Mouse (Mus musculus): Measurements from ENCODE around the gene Smcr8. TPM values are rescaled to one million over a fixed set of nuclear protein-coding genes. Genes with fewer than 3 reads are reported as not detected.

The Smcr8 gene
- 8.0 TPM for polyA plus RNA-seq (2014; fragmentation: Illumina TruSeq; extraction: RNeasy Lipid Tissue Mini Kit (QIAGEN cat#74804); ENCODE audit: low read depth, low replicate concordance)

DNA sequence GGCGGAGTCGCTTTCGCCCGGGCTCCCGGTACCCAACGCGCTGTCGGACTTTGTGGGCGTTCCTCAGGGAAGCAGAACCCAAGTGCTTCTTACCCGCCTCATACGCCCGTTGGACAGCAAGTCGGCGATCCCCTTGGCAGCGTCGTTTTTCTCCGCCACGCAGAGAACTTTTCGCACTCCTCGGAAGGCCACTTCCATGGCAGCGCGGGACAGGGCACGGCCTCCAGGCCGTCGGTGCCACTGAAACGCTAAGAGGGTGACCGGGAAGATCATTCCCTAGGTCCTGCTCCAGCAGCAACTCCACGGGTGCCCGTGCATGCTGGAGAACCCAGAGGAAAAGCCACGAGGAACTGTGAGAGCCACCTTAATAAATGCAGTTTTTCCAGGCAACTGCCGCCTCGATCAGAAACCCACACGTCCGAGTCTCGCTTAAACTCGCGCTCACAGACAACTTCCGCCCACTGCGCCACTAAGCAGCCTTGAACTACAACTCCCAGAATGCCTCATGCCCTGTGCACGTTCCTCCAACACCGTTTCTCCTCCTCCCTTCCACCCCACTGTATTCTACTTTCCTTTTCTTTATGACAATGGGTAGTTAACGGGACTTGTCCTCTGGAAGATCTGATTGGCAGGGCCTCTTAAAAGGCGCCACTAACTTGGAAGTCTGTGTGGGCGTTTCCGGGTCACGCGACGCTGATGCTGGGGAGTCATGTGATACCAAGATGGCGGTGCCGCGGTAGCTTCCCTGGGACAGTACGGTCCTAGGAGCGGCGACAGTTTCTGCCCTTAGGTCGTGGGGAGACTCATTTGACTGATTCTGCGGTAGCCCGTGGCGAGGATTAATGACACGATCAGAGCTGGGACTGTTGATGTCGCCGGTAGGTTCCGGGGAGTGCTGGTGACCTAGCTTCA is at the start of gene Smcr8, which contains the start of gene Top3a:
TSS of gene Smcr8 (plus strand) at position 696 of the 912 bp plus-strand sequence.
TSS of gene Top3a (minus strand) at position 537 of the 912 bp plus-strand sequence.

DNA sequence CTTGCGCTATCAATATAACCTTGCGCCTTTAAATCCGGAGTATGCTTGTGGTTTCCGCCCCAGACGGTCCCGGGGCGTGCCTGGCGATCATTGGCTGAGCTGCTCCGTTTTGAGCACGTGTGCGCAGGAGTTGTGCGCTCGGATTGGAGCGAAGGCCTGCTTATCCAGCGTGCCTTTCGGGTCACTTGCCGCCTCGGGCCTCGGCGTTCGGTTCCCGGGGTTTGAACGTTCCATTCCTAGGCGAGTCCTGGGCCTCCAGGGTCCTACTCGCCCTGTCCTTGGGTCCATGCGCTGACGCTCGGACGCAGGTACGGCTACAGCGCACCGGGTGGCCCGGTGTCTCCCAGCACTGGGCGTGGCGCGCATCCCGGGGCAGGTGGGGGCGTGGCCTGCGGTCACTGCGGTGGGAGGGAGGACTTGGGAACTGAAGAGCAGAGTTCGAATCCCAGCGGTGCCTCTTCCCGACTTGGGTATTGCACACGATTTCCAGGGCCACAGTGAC is 49.0 kb upstream of the Smcr8 start, which contains the start of gene Mief2:
TSS of gene Mief2 (plus strand) at position 139 of the 502 bp plus-strand sequence.

DNA sequence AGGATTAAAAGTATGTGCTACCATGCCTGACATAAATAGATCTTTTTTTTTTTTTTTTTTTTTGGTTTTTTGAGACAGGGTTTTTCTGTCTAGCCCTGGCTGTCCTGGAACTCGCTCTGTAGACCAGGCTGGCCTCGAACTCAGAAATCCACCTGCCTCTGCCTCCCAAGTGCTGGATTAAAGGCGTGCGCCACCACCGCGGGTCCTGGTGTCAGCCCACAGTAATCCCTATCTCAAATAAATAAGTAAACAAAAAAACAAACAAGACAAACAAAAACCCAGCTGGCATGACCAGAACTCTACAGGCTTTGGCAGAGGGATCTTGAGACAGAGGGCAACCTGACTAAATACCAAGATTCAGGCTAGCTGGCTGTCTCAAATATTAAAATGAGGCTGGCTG is 34.3 kb downstream of the Smcr8 start, which contains the start of gene Shmt1:
TSS of gene Shmt1 (minus strand) at position 101 of the 400 bp plus-strand sequence.

DNA sequence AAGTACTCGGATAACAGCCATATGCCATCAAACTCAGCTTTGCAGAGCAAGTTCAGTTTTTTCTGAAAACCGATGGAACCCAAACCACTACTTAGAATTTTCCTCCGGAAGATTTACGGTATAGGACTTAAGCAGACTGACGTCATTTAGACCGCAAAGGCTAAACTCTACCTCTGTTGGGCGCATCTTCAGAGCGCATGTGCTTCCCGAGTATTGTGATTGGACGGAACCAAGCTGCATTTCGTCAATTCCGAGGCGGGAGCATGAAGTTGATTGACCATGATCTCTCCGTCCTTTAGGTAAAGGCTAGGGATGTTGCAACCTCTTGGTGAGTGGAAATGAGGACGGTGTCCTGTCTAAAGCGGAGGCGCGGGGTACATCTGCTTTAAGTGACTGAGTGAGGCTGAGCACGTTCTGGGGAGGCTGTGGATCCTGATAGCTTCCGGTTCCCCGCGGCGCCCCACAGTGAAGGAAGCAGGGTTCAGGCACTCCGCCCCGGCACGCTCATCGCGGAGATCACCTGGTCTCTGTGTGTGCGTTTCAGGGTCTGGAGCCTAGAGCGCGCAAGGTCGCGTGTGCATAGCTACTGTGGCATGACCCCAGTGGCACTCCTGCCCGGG is 53.2 kb downstream of the Smcr8 start, which contains the start of gene Dhrs7b:
TSS of gene Dhrs7b (plus strand) at position 199 of the 620 bp plus-strand sequence.

Other genes starting within 250 kb of the Smcr8 start
- gene Alkbh5, start 241.1 kb upstream of the Smcr8 start, polyA plus RNA-seq (2014; fragmentation: Illumina TruSeq; extraction: RNeasy Lipid Tissue Mini Kit (QIAGEN cat#74804); ENCODE audit: low read depth, low replicate concordance): 32.7 TPM
- 0.24 TPM for gene Llgl1, start 77.8 kb upstream of the Smcr8 start, polyA plus RNA-seq (2014; fragmentation: Illumina TruSeq; extraction: RNeasy Lipid Tissue Mini Kit (QIAGEN cat#74804); ENCODE audit: low read depth, low replicate concordance)
- gene Flii, start 50.3 kb upstream of the Smcr8 start, polyA plus RNA-seq (2014; fragmentation: Illumina TruSeq; extraction: RNeasy Lipid Tissue Mini Kit (QIAGEN cat#74804); ENCODE audit: low read depth, low replicate concordance): 5.0 TPM
- gene Mief2, start 49.1 kb upstream of the Smcr8 start, polyA plus RNA-seq (2014; fragmentation: Illumina TruSeq; extraction: RNeasy Lipid Tissue Mini Kit (QIAGEN cat#74804); ENCODE audit: low read depth, low replicate concordance): 1.4 TPM
- 2.3 TPM for gene Top3a, start 159 bp upstream of the Smcr8 start, polyA plus RNA-seq (2014; fragmentation: Illumina TruSeq; extraction: RNeasy Lipid Tissue Mini Kit (QIAGEN cat#74804); ENCODE audit: low read depth, low replicate concordance)
- gene Shmt1, start 34.2 kb downstream of the Smcr8 start, polyA plus RNA-seq (2014; fragmentation: Illumina TruSeq; extraction: RNeasy Lipid Tissue Mini Kit (QIAGEN cat#74804); ENCODE audit: low read depth, low replicate concordance): 109 TPM
- gene Dhrs7b, start 53.1 kb downstream of the Smcr8 start, polyA plus RNA-seq (2014; fragmentation: Illumina TruSeq; extraction: RNeasy Lipid Tissue Mini Kit (QIAGEN cat#74804); ENCODE audit: low read depth, low replicate concordance): 4.6 TPM
- 9.5 TPM for gene Tmem11, start 101.7 kb downstream of the Smcr8 start, polyA plus RNA-seq (2014; fragmentation: Illumina TruSeq; extraction: RNeasy Lipid Tissue Mini Kit (QIAGEN cat#74804); ENCODE audit: low read depth, low replicate concordance)
- 0.69 TPM for gene Natd1, start 137.2 kb downstream of the Smcr8 start, polyA plus RNA-seq (2014; fragmentation: Illumina TruSeq; extraction: RNeasy Lipid Tissue Mini Kit (QIAGEN cat#74804); ENCODE audit: low read depth, low replicate concordance)
- 11.7 TPM for gene Map2k3, start 154.5 kb downstream of the Smcr8 start, polyA plus RNA-seq (2014; fragmentation: Illumina TruSeq; extraction: RNeasy Lipid Tissue Mini Kit (QIAGEN cat#74804); ENCODE audit: low read depth, low replicate concordance)
- not detected for gene Kcnj12, start 245.0 kb downstream of the Smcr8 start, polyA plus RNA-seq (2014; fragmentation: Illumina TruSeq; extraction: RNeasy Lipid Tissue Mini Kit (QIAGEN cat#74804); ENCODE audit: low read depth, low replicate concordance)

All from liver, adult 10 weeks (tissue).